Mouse (Mus musculus): ENCODE data around the gene 1810049J17Rik. TPM values are rescaled to one million over a fixed set of nuclear protein-coding genes. Genes with fewer than 3 reads are reported as not detected.
"Not testable (repeated sequence)": the region's sequence is repeated elsewhere in the genome, so short reads cannot be mapped to it uniquely, and the experiment has no call there.

Gene 1810049J17Rik
- 1.7 and 2.0 TPM in 2 replicates for polyA plus RNA-seq (2016; fragmentation: Nextera tagmentation; extraction: Ambion mirVana)

DNA sequence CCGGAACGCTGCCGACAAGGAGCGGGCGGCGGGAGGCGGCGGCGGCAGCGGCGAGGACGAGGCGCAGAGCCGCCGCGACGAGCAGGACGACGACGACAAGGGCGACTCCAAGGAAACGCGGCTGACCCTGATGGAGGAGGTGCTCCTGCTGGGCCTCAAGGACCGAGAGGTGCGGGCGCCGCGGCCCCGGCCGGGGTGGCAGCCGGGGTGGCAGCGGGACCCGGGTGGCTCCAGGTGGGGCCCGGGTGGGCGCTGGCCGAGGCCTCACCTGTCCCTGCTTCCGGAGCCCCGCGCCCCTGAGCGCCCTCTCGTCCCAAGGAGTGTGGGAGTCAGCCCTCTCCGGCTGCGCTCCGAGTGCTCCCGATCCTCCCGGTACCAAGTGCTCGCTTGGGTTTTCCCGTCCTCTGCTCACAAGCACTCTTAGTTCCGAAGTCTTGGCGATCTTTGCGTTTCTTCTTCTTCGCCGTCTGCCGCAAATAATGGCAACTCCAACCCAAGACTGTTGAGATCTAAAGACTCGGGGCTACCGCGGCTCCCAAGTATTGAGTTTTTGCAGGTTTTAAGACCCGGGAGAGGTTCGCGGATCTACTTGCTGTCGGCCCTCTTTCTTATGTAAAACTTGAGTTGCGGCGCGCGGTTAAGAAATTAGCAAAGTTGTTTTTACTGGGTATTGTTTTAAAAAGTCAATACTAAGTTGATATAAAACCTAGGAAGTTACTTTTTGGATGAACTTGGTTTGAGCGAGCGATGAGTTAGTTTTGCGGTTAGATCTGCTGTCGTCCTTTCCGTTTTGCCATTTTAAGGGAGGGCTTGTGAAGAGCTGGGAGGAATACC is at the start of gene 1810049J17Rik:
Gene 1810049J17Rik, minus strand, starts transcription at position 112 of the 834 bp plus-strand sequence.
- H3K27ac ChIP-seq: peak within 1 kb of the TSS; percentile 89
- peaks cover 3% of the 10 kb centered on the region; the same call in 1 of the 2 replicates for H3K27me3 ChIP-seq
- H3K9ac ChIP-seq: peak within 1 kb of the TSS; percentile 99
- 0 out of 2 replicates have a peak, but pooled peaks have one; percentile 4 for ATAC-seq (ENCODE audit: insufficient number of reproducible peaks, insufficient read depth, low FRiP score, low TSS enrichment)
- no peaks in the 10 kb centered on the region for H3K9me3 ChIP-seq
- H3K4me1 ChIP-seq: peaks cover 9% of the 10 kb centered on the region
- peak within 1 kb of the TSS; percentile 75 for H3K4me2 ChIP-seq (replicated peaks)
- H3K36me3 ChIP-seq: no peaks in the 10 kb centered on the region
- WGBS: under 1% methylated on average over 69 of the region's 70 CpGs
- peak within 1 kb of the TSS; percentile 97 for H3K4me3 ChIP-seq

DNA sequence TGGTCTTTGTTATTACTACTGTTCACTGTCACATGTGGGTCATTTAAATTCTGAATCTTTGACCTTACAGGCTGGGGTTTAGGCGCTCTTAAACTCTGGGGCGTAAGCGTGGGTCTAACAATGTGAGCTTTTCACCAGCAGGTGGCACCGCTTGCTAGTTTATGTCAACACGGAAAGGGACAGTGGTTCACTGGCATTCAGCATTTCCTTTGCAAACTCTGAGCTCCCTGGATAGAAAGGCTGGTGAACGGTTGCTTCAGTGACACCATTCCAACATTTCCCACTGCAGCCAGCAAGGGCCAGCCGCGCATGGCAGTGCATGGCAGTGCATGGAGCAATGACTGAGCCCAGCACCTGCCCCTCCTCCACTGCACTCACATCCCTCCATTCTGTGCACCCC is 49.5 kb upstream of the 1810049J17Rik start:
- H3K9me3 ChIP-seq: no peaks in the 10 kb centered on the region
- H3K36me3 ChIP-seq: 0 out of 2 replicates have a peak, but pooled peaks cover 4% of the 10 kb centered on the region
- no peak overlapping the region for H3K9ac ChIP-seq
- no peak overlapping the region for H3K4me2 ChIP-seq (replicated peaks)
- no peak for ATAC-seq (ENCODE audit: insufficient number of reproducible peaks, insufficient read depth, low FRiP score, low TSS enrichment)
- WGBS: 7% methylated on average over 8 of the region's 8 CpGs
- 0 out of 2 replicates have a peak, but pooled peaks cover 4% of the 10 kb centered on the region for H3K27me3 ChIP-seq
- no peak overlapping the region for H3K27ac ChIP-seq
- H3K4me3 ChIP-seq: no peak overlapping the region
- peaks cover 3% of the 10 kb centered on the region; the same call in 1 of the 2 replicates for H3K4me1 ChIP-seq

DNA sequence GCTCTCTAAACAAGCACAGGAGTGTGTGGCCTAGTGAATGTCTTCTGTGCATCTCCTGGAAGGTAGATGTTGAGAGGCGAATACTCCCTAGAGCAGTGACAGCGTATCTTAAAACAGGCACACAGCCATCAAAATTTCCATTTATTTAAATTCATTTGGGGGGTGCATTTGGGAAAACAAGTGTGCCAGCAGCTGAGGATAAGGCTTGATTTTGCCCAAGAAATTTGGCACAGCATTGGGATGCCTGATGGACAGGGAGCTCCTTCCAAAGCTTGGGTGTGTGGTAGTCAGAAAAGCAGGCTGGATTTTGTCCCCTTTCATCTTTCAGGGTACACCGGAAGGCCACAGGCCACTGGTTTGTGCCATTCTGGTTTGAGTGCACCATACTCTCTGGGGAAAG is 48.4 kb upstream of the 1810049J17Rik start:
- H3K27me3 ChIP-seq: 0 out of 2 replicates have a peak, but pooled peaks cover 4% of the 10 kb centered on the region
- no peak overlapping the region for H3K4me2 ChIP-seq (replicated peaks)
- H3K9ac ChIP-seq: no peak overlapping the region
- ATAC-seq (ENCODE audit: insufficient number of reproducible peaks, insufficient read depth, low FRiP score, low TSS enrichment): no peak
- H3K9me3 ChIP-seq: no peaks in the 10 kb centered on the region
- whole genome bisulfite sequencing: 96% methylated on average over 3 of the region's 3 CpGs
- H3K27ac ChIP-seq: no peak overlapping the region
- H3K36me3 ChIP-seq: 0 out of 2 replicates have a peak, but pooled peaks cover 4% of the 10 kb centered on the region
- H3K4me3 ChIP-seq: no peak overlapping the region
- no peaks in the 10 kb centered on the region for H3K4me1 ChIP-seq

DNA sequence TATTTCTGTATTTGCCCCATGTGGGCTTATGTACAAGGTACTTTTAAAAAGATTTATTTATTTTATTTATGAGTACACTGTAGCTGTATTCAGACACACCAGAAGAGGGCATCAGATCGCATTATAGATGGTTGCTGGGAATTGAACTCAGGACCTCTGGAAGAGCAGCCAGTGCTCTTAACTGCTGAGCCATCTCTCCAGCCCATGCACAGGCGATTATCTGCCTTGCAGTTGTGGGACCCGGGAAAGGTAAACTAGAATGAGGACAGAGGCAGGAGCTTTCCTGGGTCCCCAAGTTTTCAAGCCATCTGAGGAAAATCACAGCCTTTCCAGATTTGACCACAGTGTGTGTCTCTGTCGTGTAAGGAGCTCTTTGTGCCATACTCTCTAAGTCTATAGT is 47.2 kb upstream of the 1810049J17Rik start:
- Histone ChIP-seq H3K4me1 (no peaks in the 10 kb centered on the region), H3K27me3 (no peaks in the 10 kb centered on the region), H3K36me3 (0 out of 2 replicates have a peak, but pooled peaks cover 4% of the 10 kb centered on the region), H3K27ac (no peak overlapping the region), H3K4me3 (no peak overlapping the region), H3K9ac (no peak overlapping the region), H3K4me2 (replicated peaks) (no peak overlapping the region), H3K9me3 (no peaks in the 10 kb centered on the region)
- ATAC-seq (ENCODE audit: insufficient number of reproducible peaks, insufficient read depth, low FRiP score, low TSS enrichment): no peak
- WGBS: 86% methylated on average over 4 of the region's 4 CpGs

DNA sequence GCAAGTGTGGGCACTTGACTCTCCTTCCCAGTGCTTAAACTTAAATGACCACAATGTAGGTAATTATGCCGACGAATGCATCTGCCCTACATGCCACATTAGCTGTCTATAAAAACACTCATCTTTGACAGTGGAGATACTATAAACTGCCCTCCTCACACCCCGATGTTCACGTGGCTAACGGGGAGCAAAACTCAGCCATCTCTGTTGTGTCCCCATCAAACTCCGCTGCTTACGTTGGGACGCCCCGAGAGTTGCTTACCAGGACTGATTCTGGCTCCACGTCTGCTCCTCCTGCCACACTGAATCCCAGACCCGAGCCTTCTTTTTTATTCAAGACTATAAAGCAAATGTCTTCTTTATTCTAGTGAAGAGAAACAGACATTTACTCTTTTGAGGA is 46.7 kb upstream of the 1810049J17Rik start:
- no peak overlapping the region for H3K4me2 ChIP-seq (replicated peaks)
- H3K9ac ChIP-seq: no peak overlapping the region
- no peak overlapping the region for H3K4me3 ChIP-seq
- 0 out of 2 replicates have a peak, but pooled peaks cover 4% of the 10 kb centered on the region for H3K36me3 ChIP-seq
- no peak for ATAC-seq (ENCODE audit: insufficient number of reproducible peaks, insufficient read depth, low FRiP score, low TSS enrichment)
- 87% methylated on average over 11 of the region's 11 CpGs for WGBS
- H3K27me3 ChIP-seq: no peaks in the 10 kb centered on the region
- no peak overlapping the region for H3K27ac ChIP-seq
- no peaks in the 10 kb centered on the region for H3K4me1 ChIP-seq
- no peaks in the 10 kb centered on the region for H3K9me3 ChIP-seq

DNA sequence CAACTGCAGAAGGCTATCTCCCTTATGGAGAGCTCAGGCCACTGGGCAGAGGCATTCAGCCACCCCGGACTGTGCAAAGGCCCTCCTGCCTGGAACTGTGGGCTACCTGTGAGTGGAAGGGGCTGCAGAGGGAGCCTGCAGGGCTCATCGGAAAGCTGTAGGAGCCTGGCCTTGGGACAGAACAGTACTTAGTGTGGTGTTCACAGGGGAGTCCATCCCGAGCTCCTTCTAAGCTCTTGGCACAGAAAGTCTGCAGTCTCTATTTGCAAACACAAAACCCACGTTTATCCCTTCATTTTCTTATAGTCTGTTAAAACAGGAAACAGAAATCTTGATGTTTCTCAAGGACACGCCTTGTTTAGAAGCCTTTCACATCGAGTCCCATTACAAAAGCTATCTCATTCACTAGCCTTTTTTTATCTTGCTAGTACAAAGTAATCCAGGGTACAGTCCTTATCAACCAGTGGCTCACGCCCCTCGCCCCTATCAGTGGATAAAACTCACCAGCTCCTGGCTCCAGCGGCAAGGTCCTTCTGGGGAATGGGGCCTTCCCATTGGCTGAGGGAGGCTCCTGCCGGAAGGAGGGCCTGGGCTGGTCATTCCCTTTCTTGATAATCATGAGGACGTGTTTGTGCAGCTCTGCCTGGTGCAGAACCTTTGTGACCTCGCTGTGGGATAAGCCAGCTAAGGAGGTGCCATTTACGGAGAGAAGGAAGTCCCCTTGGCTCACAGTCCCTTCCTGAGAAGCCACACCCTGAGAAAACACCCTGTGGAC is 45.8 kb upstream of the 1810049J17Rik start:
- H3K9ac ChIP-seq: no peak overlapping the region
- 0 out of 2 replicates have a peak, but pooled peaks cover 4% of the 10 kb centered on the region for H3K36me3 ChIP-seq
- no peaks in the 10 kb centered on the region for H3K9me3 ChIP-seq
- no peaks in the 10 kb centered on the region for H3K4me1 ChIP-seq
- 57% methylated on average over 13 of the region's 13 CpGs for WGBS
- no peak overlapping the region for H3K4me2 ChIP-seq (replicated peaks)
- H3K4me3 ChIP-seq: no peak overlapping the region
- no peak for ATAC-seq (ENCODE audit: insufficient number of reproducible peaks, insufficient read depth, low FRiP score, low TSS enrichment)
- H3K27ac ChIP-seq: no peak overlapping the region
- no peaks in the 10 kb centered on the region for H3K27me3 ChIP-seq

DNA sequence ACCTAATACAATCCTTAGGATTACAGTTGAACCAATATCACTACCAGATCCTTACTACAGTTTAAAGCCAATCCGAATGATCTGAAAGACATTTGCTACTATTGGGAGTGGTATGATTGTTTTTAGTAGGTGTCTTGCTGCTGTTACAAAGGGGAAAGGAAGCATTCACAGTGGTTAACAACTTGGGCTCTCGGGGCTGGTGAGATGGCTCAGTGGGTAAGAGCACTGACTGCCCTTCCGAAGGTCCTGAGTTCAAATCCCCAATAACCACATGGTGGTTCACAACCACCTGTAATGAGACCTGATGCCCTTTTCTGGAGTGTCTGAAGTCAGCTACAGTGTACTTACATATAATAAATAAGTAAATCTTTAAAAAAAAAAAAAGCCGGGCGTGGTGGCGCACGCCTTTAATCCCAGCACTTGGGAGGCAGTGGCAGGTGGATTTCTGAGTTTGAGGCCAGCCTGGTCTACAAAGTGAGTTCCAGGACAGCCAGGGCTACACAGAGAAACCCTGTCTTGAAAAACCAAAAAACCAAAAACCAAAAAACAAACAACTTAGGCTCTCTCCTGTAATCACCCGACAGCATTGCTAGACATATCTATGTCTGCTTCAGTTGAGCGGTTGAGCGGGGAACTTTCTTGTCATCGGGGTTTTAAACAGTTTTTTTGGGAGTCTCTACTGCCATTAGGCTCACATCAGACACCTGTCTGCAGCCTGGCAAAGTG is 45.0 kb upstream of the 1810049J17Rik start:
- not testable (repeated sequence) for H3K27ac ChIP-seq; H3K9ac ChIP-seq; H3K4me1 ChIP-seq; H3K27me3 ChIP-seq; H3K9me3 ChIP-seq; H3K4me2 ChIP-seq (replicated peaks); H3K36me3 ChIP-seq; H3K4me3 ChIP-seq; ATAC-seq (ENCODE audit: insufficient number of reproducible peaks, insufficient read depth, low FRiP score, low TSS enrichment)
- 93% methylated on average over 11 of the region's 11 CpGs for WGBS

DNA sequence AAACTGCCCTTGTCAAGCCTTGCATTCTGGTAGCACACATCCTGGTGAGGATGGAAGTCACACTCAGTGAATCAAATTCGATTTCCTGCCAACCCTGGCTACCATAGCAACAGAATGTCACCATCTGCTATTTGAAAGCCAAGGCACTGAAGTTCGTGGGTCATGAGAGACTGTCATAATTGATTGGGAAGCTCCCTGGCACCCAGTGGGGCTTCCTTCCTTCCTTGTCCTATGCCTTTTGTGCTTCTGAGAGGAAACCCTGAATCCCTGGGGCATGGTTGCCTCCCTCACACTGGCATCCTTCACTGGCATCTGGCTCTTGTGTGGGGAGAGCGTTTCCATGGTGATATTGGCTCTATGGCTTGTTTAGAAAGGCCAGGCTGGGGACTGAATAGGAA is 44.4 kb upstream of the 1810049J17Rik start:
- H3K4me1 ChIP-seq: no peaks in the 10 kb centered on the region
- no peak overlapping the region for H3K9ac ChIP-seq
- WGBS: 37% methylated on average over 3 of the region's 3 CpGs
- ATAC-seq (ENCODE audit: insufficient number of reproducible peaks, insufficient read depth, low FRiP score, low TSS enrichment): no peak
- H3K27ac ChIP-seq: no peak overlapping the region
- H3K9me3 ChIP-seq: no peaks in the 10 kb centered on the region
- H3K4me2 ChIP-seq (replicated peaks): no peak overlapping the region
- H3K36me3 ChIP-seq: no peaks in the 10 kb centered on the region
- H3K4me3 ChIP-seq: no peak overlapping the region
- H3K27me3 ChIP-seq: no peaks in the 10 kb centered on the region

DNA sequence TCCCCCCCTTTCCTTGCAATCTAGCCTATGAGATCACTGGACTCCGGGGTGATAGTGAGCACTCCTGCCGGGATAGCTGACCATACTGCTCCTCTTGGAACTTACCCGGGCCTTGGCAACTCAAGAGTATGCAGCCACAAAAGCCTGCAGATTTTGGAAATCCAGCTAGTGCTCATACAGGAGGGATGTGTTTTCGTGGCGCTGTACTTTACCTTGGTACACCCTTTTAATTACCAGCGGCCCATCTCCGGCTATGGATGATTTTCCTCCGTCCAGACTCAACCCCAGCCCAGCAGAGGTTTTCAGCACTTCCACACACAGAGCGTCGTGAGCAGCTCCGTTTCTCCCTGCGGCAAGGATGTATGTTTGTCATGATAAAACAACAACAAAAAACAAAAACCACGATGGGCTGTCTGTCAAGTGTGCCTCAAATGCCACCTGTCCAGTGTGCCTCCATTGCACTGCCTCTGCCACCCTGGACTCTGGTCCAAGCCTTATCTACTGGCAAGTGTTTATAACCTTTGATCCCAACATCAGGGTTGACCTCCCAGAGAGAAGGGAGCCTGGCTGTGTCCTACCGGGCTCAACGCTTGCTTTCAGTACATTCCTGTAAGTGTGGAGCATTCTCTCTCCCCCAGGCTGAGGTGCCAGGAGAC is 43.8 kb upstream of the 1810049J17Rik start:
- no peaks in the 10 kb centered on the region for H3K27me3 ChIP-seq
- no peak for ATAC-seq (ENCODE audit: insufficient number of reproducible peaks, insufficient read depth, low FRiP score, low TSS enrichment)
- H3K27ac ChIP-seq: no peak overlapping the region
- 76% methylated on average over 15 of the region's 15 CpGs for WGBS
- no peak overlapping the region for H3K4me2 ChIP-seq (replicated peaks)
- no peak overlapping the region for H3K4me3 ChIP-seq
- no peak overlapping the region for H3K9ac ChIP-seq
- no peaks in the 10 kb centered on the region for H3K9me3 ChIP-seq
- no peaks in the 10 kb centered on the region for H3K36me3 ChIP-seq
- H3K4me1 ChIP-seq: no peaks in the 10 kb centered on the region

DNA sequence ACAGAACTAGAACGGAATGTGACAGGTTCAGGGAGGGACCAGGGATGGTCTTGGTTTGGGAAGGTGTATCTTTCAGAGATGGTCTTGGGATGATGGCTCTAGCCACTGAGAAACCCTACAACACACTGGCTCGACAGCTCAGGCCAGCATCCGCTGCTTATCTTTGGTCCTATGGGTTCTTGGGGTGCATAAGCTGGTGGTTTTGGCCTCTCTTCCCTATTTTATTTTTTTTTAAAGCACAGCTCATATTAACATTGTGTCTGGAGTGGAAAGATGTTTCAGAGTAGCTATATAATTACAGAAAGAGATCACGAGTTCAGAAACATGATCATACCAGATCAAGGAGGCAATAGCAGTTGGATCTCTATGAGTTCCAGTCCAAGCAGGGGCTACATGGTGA is 42.4 kb upstream of the 1810049J17Rik start:
- WGBS: 88% methylated on average over 4 of the region's 4 CpGs
- no peak for ATAC-seq (ENCODE audit: insufficient number of reproducible peaks, insufficient read depth, low FRiP score, low TSS enrichment)

DNA sequence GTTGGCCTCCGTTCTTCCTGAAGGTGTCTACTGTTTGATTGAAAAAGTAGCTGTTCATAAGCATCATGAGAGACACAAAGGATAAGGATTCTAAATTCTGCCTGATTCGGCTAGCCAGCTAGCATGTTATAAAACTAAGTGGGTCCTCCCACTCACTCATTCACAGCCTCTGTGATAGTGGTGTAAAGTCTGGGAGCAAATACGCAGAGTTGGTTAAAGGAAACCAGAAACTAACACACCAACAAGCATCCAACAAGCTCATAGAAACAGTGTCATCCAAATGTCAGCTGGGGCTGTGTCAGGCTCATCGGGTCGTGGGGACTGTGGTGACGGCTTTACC is 41.0 kb upstream of the 1810049J17Rik start:
- Histone ChIP-seq H3K4me3 (no peak overlapping the region), H3K4me2 (replicated peaks) (no peak overlapping the region), H3K27ac (no peak overlapping the region), H3K4me1 (no peaks in the 10 kb centered on the region), H3K27me3 (no peaks in the 10 kb centered on the region), H3K9me3 (no peaks in the 10 kb centered on the region), H3K36me3 (no peaks in the 10 kb centered on the region), H3K9ac (no peak overlapping the region)
- ATAC-seq (ENCODE audit: insufficient number of reproducible peaks, insufficient read depth, low FRiP score, low TSS enrichment): no peak
- WGBS: 88% methylated on average over 6 of the region's 6 CpGs

More for the DNA sequence above, 42.4 kb upstream of the 1810049J17Rik start:
- Histone ChIP-seq H3K9ac (no peak overlapping the region), H3K36me3 (no peaks in the 10 kb centered on the region), H3K9me3 (no peaks in the 10 kb centered on the region), H3K4me3 (no peak overlapping the region), H3K27ac (no peak overlapping the region), H3K27me3 (no peaks in the 10 kb centered on the region), H3K4me2 (replicated peaks) (no peak overlapping the region), H3K4me1 (no peaks in the 10 kb centered on the region)

Data from embryonic facial prominence, embryonic 12.5 days (tissue).